In genomic region chr14:54300136-54300535, GRCm38 (mm10) we compare ENCODE assay signal across 31 mouse cellular contexts. TPM values are rescaled to one million over a fixed set of nuclear protein-coding genes. Genes with fewer than 3 reads are reported as not detected.
DNase-seq lines count a peak whose midpoint lies in the region; ATAC-seq and TF ChIP-seq lines count a peak whose summit lies in the region.
"Had no signal": no experiment of that assay in that cellular context is flagged by ENCODE, and none has a peak within 500 bp of the region (broad histone marks: within the 10 kb centered on the region; RNA-seq: fewer than 3 reads in every experiment).

No protein-coding gene starts in this region.

- peak; percentile 12 to 18 for DNase-seq in heart, adult 18-20 months
- no peak for DNase-seq in heart, embryonic 10.5 days (ENCODE audit: low spot score)
- peak; percentile 34 to 44 for DNase-seq in adrenal gland, adult 18-20 months (ENCODE audit: low spot score in 2 of 2)
- DNase-seq in fat pad, adult 2 months (ENCODE audit: extremely low read depth, low read depth, low spot score) = peak; percentile 83
- DNase-seq in gastrocnemius, adult 8-10 months (ENCODE audit: low spot score in 2 of 2) = no peak
- DNase-seq in cerebellum, adult 2 months = no peak
- DNase-seq: cerebellum, adult 9-11 months; gastrocnemius, postnatal 25 days; kidney, adult 8-10 months; kidney, postnatal 4 days; layer of hippocampus, adult 9-11 months; liver, embryonic 13.5 days; lung, postnatal 4 days; right cerebral cortex, postnatal 25 days; thymus, adult 2 months had no signal

- H3K9me3 ChIP-seq in heart, embryonic 10.5 days = no peaks in the 10 kb centered on the region
- no peaks in the 10 kb centered on the region for H3K9me3 ChIP-seq in megakaryocyte, embryonic 14.5 days
- H3K9me3 ChIP-seq: liver, embryonic 13.5 days had no signal

- no peak for TF ChIP-seq CTCF in cerebellum, adult 2 months (IDR thresholded peaks at IDR 0.05; ENCODE audit: borderline replicate concordance, insufficient read depth, low read depth, low read length)

- no peaks in the 10 kb centered on the region for H3K4me1 ChIP-seq in heart, embryonic 10.5 days
- peaks cover 10% of the 10 kb centered on the region for H3K4me1 ChIP-seq in megakaryocyte, embryonic 14.5 days
- no peaks in the 10 kb centered on the region for H3K4me1 ChIP-seq in cerebellum, adult 2 months (ENCODE audit: control insufficient read depth, insufficient read depth, low read length)
- H3K4me1 ChIP-seq: embryonic facial prominence, embryonic 12.5 days; hindbrain, embryonic 12.5 days; liver, embryonic 13.5 days; midbrain, embryonic 12.5 days had no signal

- TF ChIP-seq POLR2A in cerebellum, adult 2 months (IDR thresholded peaks at IDR 0.05; ENCODE audit: borderline replicate concordance, insufficient read depth, low read length) = no peak

- H3K36me3 ChIP-seq in heart, embryonic 10.5 days = no peaks in the 10 kb centered on the region
- no peaks in the 10 kb centered on the region for H3K36me3 ChIP-seq in megakaryocyte, embryonic 14.5 days (replicated peaks; ENCODE audit: low read length)
- H3K36me3 ChIP-seq: embryonic facial prominence, embryonic 12.5 days; hindbrain, embryonic 12.5 days; liver, embryonic 13.5 days; midbrain, embryonic 12.5 days had no signal

- 75% methylated on average over 5 of the region's 5 CpGs for WGBS in heart, embryonic 10.5 days
- 64% methylated on average over 5 of the region's 5 CpGs for WGBS in cerebellum, adult 2 months

- no peaks in the 10 kb centered on the region for H3K27me3 ChIP-seq in heart, embryonic 10.5 days (ENCODE audit: insufficient read depth, poor library complexity, severe bottlenecking)
- no peaks in the 10 kb centered on the region for H3K27me3 ChIP-seq in megakaryocyte, embryonic 14.5 days (replicated peaks)
- no peaks in the 10 kb centered on the region for H3K27me3 ChIP-seq in cerebellum, adult 2 months (ENCODE audit: control insufficient read depth, insufficient read depth, low read length)
- H3K27me3 ChIP-seq: embryonic facial prominence, embryonic 12.5 days; hindbrain, embryonic 12.5 days; liver, embryonic 13.5 days; midbrain, embryonic 12.5 days had no signal

- no peak for ATAC-seq in megakaryocyte, adult 5-6 weeks (ENCODE audit: poor library complexity, severe bottlenecking)
- ATAC-seq: forebrain, embryonic 14.5 days had no signal

- no peak overlapping the region for H3K27ac ChIP-seq in heart, embryonic 10.5 days
- H3K27ac ChIP-seq in cerebellum, adult 2 months (ENCODE audit: insufficient read depth, low read length) = no peak overlapping the region
- H3K27ac ChIP-seq: embryonic facial prominence, embryonic 12.5 days; hindbrain, embryonic 12.5 days; left cerebral cortex, adult 2 months; liver, embryonic 13.5 days; midbrain, embryonic 12.5 days had no signal

- H3K4me3 ChIP-seq in heart, embryonic 10.5 days = no peak overlapping the region
- peak overlapping the region; percentile 48 for H3K4me3 ChIP-seq in megakaryocyte, embryonic 14.5 days (replicated peaks)
- H3K4me3 ChIP-seq in cerebellum, adult 2 months (replicated peaks; ENCODE audit: insufficient read depth, low read depth, low read length) = no peak overlapping the region
- H3K4me3 ChIP-seq: embryonic facial prominence, embryonic 12.5 days; erythroblast, embryonic 14.5 days; hindbrain, embryonic 12.5 days; left cerebral cortex, adult 2 months; liver, embryonic 13.5 days; midbrain, embryonic 12.5 days had no signal

RNA-seq across cellular contexts. Expression of gene Olfr49, which starts 15.4 kb away (rescaled TPM):
- total RNA-seq in heart, adult 18-20 months (2021) = not detected
- 0.08 TPM in 1 of 2 replicates, not detected in the other for polyA plus RNA-seq in heart, embryonic 10.5 days (2016; fragmentation: Nextera tagmentation; extraction: Ambion mirVana)
- polyA plus RNA-seq in megakaryocyte, embryonic 14.5 days (2012; ENCODE audit: insufficient read depth, low replicate concordance) = not detected in 2 replicates
- not detected in 2 replicates for total RNA-seq in megakaryocyte, adult 5-6 weeks (2015)
- 0.11 TPM in 1 of 2 replicates, not detected in the other for total RNA-seq in megakaryocyte, adult 5-6 weeks (2017)
- under 1 TPM in 1 of 2 experiments, not detected in 1; 0.07 TPM for total RNA-seq in adrenal gland, adult 18-20 months (2021)
- total RNA-seq in gastrocnemius, adult 8-10 months (2022) = not detected
- not detected in 2 replicates for polyA plus RNA-seq in cerebellum, adult 2 months (2012; rRNA removed)
- total RNA-seq: CH12.LX; gastrocnemius, postnatal 25 days; heart, postnatal 10 days; left cerebral cortex, adult 2 months; monocyte, adult 5-6 weeks had no signal
- polyA plus RNA-seq: embryonic facial prominence, embryonic 12.5 days; erythroblast, embryonic 14.5 days; forebrain, embryonic 14.5 days; heart, embryonic 11.5 days; hindbrain, embryonic 12.5 days; limb, embryonic 11.5 days; liver, embryonic 13.5 days; midbrain, embryonic 12.5 days; neural tube, embryonic 11.5 days; spleen, adult 2 months; stomach, embryonic 14.5 days; thymus, adult 2 months had no signal

RNA-seq across cellular contexts. Expression of gene Abhd4, which starts 46.1 kb away (rescaled TPM):
- total RNA-seq in heart, adult 18-20 months (2021) = 10 to 100 TPM; 38.2 to 43.4 TPM
- 66.0 and 89.0 TPM in 2 replicates for polyA plus RNA-seq in heart, embryonic 10.5 days (2016; fragmentation: Nextera tagmentation; extraction: Ambion mirVana)
- 17.3 and 19.7 TPM in 2 replicates for polyA plus RNA-seq in megakaryocyte, embryonic 14.5 days (2012; ENCODE audit: insufficient read depth, low replicate concordance)
- total RNA-seq in megakaryocyte, adult 5-6 weeks (2015) = 11.0 and 13.9 TPM in 2 replicates
- total RNA-seq in megakaryocyte, adult 5-6 weeks (2017) = 10.0 and 16.5 TPM in 2 replicates
- total RNA-seq in adrenal gland, adult 18-20 months (2021) = 100 to 1,000 TPM; 463 to 735 TPM
- total RNA-seq in gastrocnemius, adult 8-10 months (2022) = 10 to 100 TPM; 16.0 to 21.9 (median 19.6) TPM
- 57.6 and 59.2 TPM in 2 replicates for polyA plus RNA-seq in cerebellum, adult 2 months (2012; rRNA removed)

RNA-seq across cellular contexts. Expression of gene Dad1, which starts 46.2 kb away (rescaled TPM):
- total RNA-seq in heart, adult 18-20 months (2021) = 100 to 1,000 TPM; 107 to 112 TPM
- 298 and 356 TPM in 2 replicates for polyA plus RNA-seq in heart, embryonic 10.5 days (2016; fragmentation: Nextera tagmentation; extraction: Ambion mirVana)
- 15.0 and 54.8 TPM in 2 replicates for polyA plus RNA-seq in megakaryocyte, embryonic 14.5 days (2012; ENCODE audit: insufficient read depth, low replicate concordance)
- total RNA-seq in megakaryocyte, adult 5-6 weeks (2015) = 136 and 154 TPM in 2 replicates
- total RNA-seq in megakaryocyte, adult 5-6 weeks (2017) = 84.1 and 86.7 TPM in 2 replicates
- total RNA-seq in adrenal gland, adult 18-20 months (2021) = 100 to 1,000 TPM; 381 to 382 TPM
- 10 to 100 TPM; 66.1 to 73.7 (median 72.3) TPM for total RNA-seq in gastrocnemius, adult 8-10 months (2022)
- polyA plus RNA-seq in cerebellum, adult 2 months (2012; rRNA removed) = 238 and 254 TPM in 2 replicates

Comparison
In these comparisons a context has a peak if more than half of its experiments do, and no peak if none do; other contexts are left out.
1. DNase-seq: peak in heart, adult 18-20 months (2 of 2), adrenal gland, adult 18-20 months (2 of 2) and fat pad, adult 2 months (single experiment); none in heart, embryonic 10.5 days (single experiment), gastrocnemius, adult 8-10 months (0 of 2) and cerebellum, adult 2 months (0 of 2).
2. RNA of gene Abhd4, which starts 46.1 kb away (total RNA-seq): 463 to 735 TPM in adrenal gland, adult 18-20 months; 38.2 to 43.4 TPM in heart, adult 18-20 months, 16.0 to 21.9 TPM in gastrocnemius, adult 8-10 months and 10.0 to 16.5 TPM in megakaryocyte, adult 5-6 weeks; every median in the first group is over 10 times any median in the second.